Mouse (Mus musculus) hindbrain, embryonic 12.5 days (tissue): ENCODE measurements around the gene Zfp646. TPM values are rescaled to one million over a fixed set of nuclear protein-coding genes. Genes with fewer than 3 reads are reported as not detected.

Experiments
- ATAC-seq: fragments of 200-750 bp; cut with Nextera tagmentation; 2 replicates; pipeline ENCODE4 v1.8.0; 2017; ENCODE audit warnings: moderate TSS enrichment; ENCODE audit not compliant: low FRiP score
- H3K27ac ChIP-seq: fragments of 300-500 bp; sonication (generic); 2 replicates; pipeline ENCODE4 v1.5.1; 2016; ENCODE audit warnings: mild to moderate bottlenecking
- H3K27me3 ChIP-seq: fragments of 300-500 bp; sonication (generic); 2 replicates; pipeline ENCODE4 v1.6.1; 2016; ENCODE audit warnings: mild to moderate bottlenecking
- H3K36me3 ChIP-seq: fragments of 300-500 bp; sonication (generic); 2 replicates; pipeline ENCODE4 v1.6.1; 2016; ENCODE audit warnings: mild to moderate bottlenecking
- H3K4me1 ChIP-seq: fragments of 300-500 bp; sonication (generic); 2 replicates; pipeline ENCODE4 v1.6.1; 2016
- H3K4me2 ChIP-seq: fragments of 300-500 bp; sonication (generic); replicated peaks from 2 replicates; pipeline ENCODE4 v1.6.1; 2016; ENCODE audit warnings: mild to moderate bottlenecking
- H3K4me3 ChIP-seq: fragments of 300-500 bp; sonication (generic); 2 replicates; pipeline ENCODE4 v1.5.1; 2016; ENCODE audit warnings: mild to moderate bottlenecking
- H3K9ac ChIP-seq: fragments of 300-500 bp; sonication (generic); 2 replicates; pipeline ENCODE4 v1.6.1; 2016; ENCODE audit warnings: mild to moderate bottlenecking, moderate library complexity
- H3K9me3 ChIP-seq: fragments of 300-500 bp; sonication (generic); replicated peaks from 2 replicates; pipeline ENCODE4 v1.6.1; 2016; ENCODE audit warnings: mild to moderate bottlenecking
- WGBS: fragments of 180-500 bp; shearing (Covaris S2); methylation state at CpG from one replicate; pipeline ENCODE4 v1.1.7; 2016; 5-methylcytosine and 5-hydroxymethylcytosine counted together
- polyA plus RNA-seq: library from polyadenylated mRNA; unstranded; fragments of >200 nt; fragmentation: Nextera tagmentation; extraction: Ambion mirVana; gene quantifications from 2 replicates; pipeline ENCODE4 v1.2.1, GENCODE M21; 2016

Zfp646 gene
- polyA plus RNA-seq, 1 experiment from 2014 or later, result 20.9 TPM

- H3K9ac ChIP-seq, result no peak overlapping the region
- no peaks in the 10 kb centered on the region for H3K27me3 ChIP-seq
- no peak for ATAC-seq
- no peak overlapping the region for H3K27ac ChIP-seq
- peaks cover 42% of the 10 kb centered on the region for H3K36me3 ChIP-seq
- no peak overlapping the region for H3K4me3 ChIP-seq
- no peak overlapping the region for H3K4me2 ChIP-seq
- no peaks in the 10 kb centered on the region for H3K9me3 ChIP-seq
- 95% methylated on average over 12 of the region's 12 CpGs for WGBS
- H3K4me1 ChIP-seq, result peaks cover 15% of the 10 kb centered on the region
Observed at GRCm38 (mm10) chr7:127907939-127908338, 31.9 kb downstream of the Zfp646 start.

- no peak overlapping the region for H3K27ac ChIP-seq
- no peaks in the 10 kb centered on the region for H3K27me3 ChIP-seq
- no peak overlapping the region for H3K9ac ChIP-seq
- H3K4me3 ChIP-seq, result no peak overlapping the region
- no peak overlapping the region for H3K4me2 ChIP-seq
- peaks cover 19% of the 10 kb centered on the region for H3K4me1 ChIP-seq
- H3K36me3 ChIP-seq, result peaks cover 42% of the 10 kb centered on the region
- no peak for ATAC-seq
- WGBS, result 94% methylated on average over 4 of the region's 4 CpGs
- no peaks in the 10 kb centered on the region for H3K9me3 ChIP-seq
Observed at GRCm38 (mm10) chr7:127908656-127909055, 32.6 kb downstream of the Zfp646 start.

- Histone ChIP-seq H3K4me2 (peak within 1 kb of the TSS; percentile 63), H3K27me3 (no peaks in the 10 kb centered on the region), H3K4me3 (peak within 1 kb of the TSS; percentile 98), H3K9me3 (no peaks in the 10 kb centered on the region), H3K27ac (peak within 1 kb of the TSS; percentile 81), H3K36me3 (peaks cover 41% of the 10 kb centered on the region), H3K4me1 (peaks cover 9% of the 10 kb centered on the region), H3K9ac (peak within 1 kb of the TSS; percentile 86)
- ATAC-seq, result peak; percentile 95
- WGBS, result 1% methylated on average over 40 of the region's 40 CpGs
Observed at GRCm38 (mm10) chr7:127912190-127912871, 36.3 kb downstream of the Zfp646 start, which contains the start of gene Kat8. Gene Kat8 (plus strand): TSS chr7:127912516.

GRCm38 (mm10) chr7:127912938-127913337 lies 36.9 kb downstream of the Zfp646 start:
- Histone ChIP-seq H3K9ac (peak overlapping the region; percentile 86), H3K9me3 (no peaks in the 10 kb centered on the region), H3K4me2 (peak overlapping the region; percentile 63), H3K4me3 (peak overlapping the region; percentile 98), H3K4me1 (peaks cover 9% of the 10 kb centered on the region), H3K27ac (no peak overlapping the region; the same call in 1 of the 2 replicates), H3K36me3 (peaks cover 39% of the 10 kb centered on the region), H3K27me3 (no peaks in the 10 kb centered on the region)
- 26% methylated on average over 4 of the region's 4 CpGs for whole genome bisulfite sequencing
- no peak for ATAC-seq

GRCm38 (mm10) chr7:127915293-127915692 lies 39.3 kb downstream of the Zfp646 start:
- Histone ChIP-seq H3K4me2 (no peak overlapping the region), H3K9me3 (no peaks in the 10 kb centered on the region), H3K36me3 (peaks cover 29% of the 10 kb centered on the region), H3K4me1 (peaks cover 9% of the 10 kb centered on the region), H3K27me3 (no peaks in the 10 kb centered on the region), H3K27ac (no peak overlapping the region), H3K4me3 (no peak overlapping the region), H3K9ac (no peak overlapping the region)
- 95% methylated on average over 12 of the region's 12 CpGs for WGBS
- ATAC-seq, result no peak

GRCm38 (mm10) chr7:127918203-127918602 lies 42.2 kb downstream of the Zfp646 start:
- Histone ChIP-seq H3K4me2 (no peak overlapping the region), H3K36me3 (peaks cover 50% of the 10 kb centered on the region), H3K4me3 (no peak overlapping the region), H3K9me3 (no peaks in the 10 kb centered on the region), H3K27ac (no peak overlapping the region), H3K9ac (no peak overlapping the region), H3K27me3 (no peaks in the 10 kb centered on the region), H3K4me1 (peaks cover 1% of the 10 kb centered on the region)
- no peak for ATAC-seq
- WGBS, result 57% methylated on average over 3 of the region's 3 CpGs

- Histone ChIP-seq H3K27me3 (no peaks in the 10 kb centered on the region), H3K4me3 (no peak overlapping the region), H3K4me1 (no peaks in the 10 kb centered on the region), H3K9ac (no peak overlapping the region), H3K4me2 (no peak overlapping the region), H3K27ac (no peak overlapping the region), H3K9me3 (no peaks in the 10 kb centered on the region), H3K36me3 (peaks cover 58% of the 10 kb centered on the region)
- no peak for ATAC-seq
- WGBS, result 82% methylated on average over 7 of the region's 7 CpGs
Observed at GRCm38 (mm10) chr7:127919290-127919689, 43.3 kb downstream of the Zfp646 start.

GRCm38 (mm10) chr7:127921516-127921915 lies 45.5 kb downstream of the Zfp646 start:
- Histone ChIP-seq H3K9ac (no peak overlapping the region), H3K9me3 (no peaks in the 10 kb centered on the region), H3K27me3 (no peaks in the 10 kb centered on the region), H3K4me2 (no peak overlapping the region), H3K4me1 (no peaks in the 10 kb centered on the region), H3K27ac (no peak overlapping the region), H3K36me3 (peaks cover 67% of the 10 kb centered on the region), H3K4me3 (no peak overlapping the region)
- WGBS, result 72% methylated on average over 8 of the region's 8 CpGs
- ATAC-seq, result no peak

- H3K4me1 ChIP-seq, result no peaks in the 10 kb centered on the region
- H3K4me3 ChIP-seq, result no peak overlapping the region
- H3K27me3 ChIP-seq, result peaks cover 3% of the 10 kb centered on the region; the same call in 1 of the 2 replicates
- H3K9ac ChIP-seq, result no peak overlapping the region
- WGBS, result 82% methylated on average over 6 of the region's 6 CpGs
- H3K36me3 ChIP-seq, result peaks cover 60% of the 10 kb centered on the region
- ATAC-seq, result no peak
- H3K4me2 ChIP-seq, result no peak overlapping the region
- no peaks in the 10 kb centered on the region for H3K9me3 ChIP-seq
- H3K27ac ChIP-seq, result no peak overlapping the region
Observed at GRCm38 (mm10) chr7:127922451-127923275, 46.6 kb downstream of the Zfp646 start.

- ATAC-seq, result no peak
- H3K9ac ChIP-seq, result no peak overlapping the region
- H3K4me1 ChIP-seq, result no peaks in the 10 kb centered on the region
- H3K4me3 ChIP-seq, result no peak overlapping the region
- 93% methylated on average over 5 of the region's 5 CpGs for WGBS
- H3K27ac ChIP-seq, result no peak overlapping the region
- no peaks in the 10 kb centered on the region for H3K9me3 ChIP-seq
- peaks cover 55% of the 10 kb centered on the region for H3K36me3 ChIP-seq
- H3K4me2 ChIP-seq, result no peak overlapping the region
- peaks cover 14% of the 10 kb centered on the region for H3K27me3 ChIP-seq
Observed at GRCm38 (mm10) chr7:127923714-127924113, 47.7 kb downstream of the Zfp646 start.

- H3K27me3 ChIP-seq, result peaks cover 29% of the 10 kb centered on the region
- WGBS, result 67% methylated on average over 5 of the region's 5 CpGs
- H3K36me3 ChIP-seq, result peaks cover 53% of the 10 kb centered on the region
- ATAC-seq, result no peak
- no peak overlapping the region for H3K4me3 ChIP-seq
- H3K4me1 ChIP-seq, result 0 out of 2 replicates have a peak, but pooled peaks cover 4% of the 10 kb centered on the region
- H3K27ac ChIP-seq, result no peak overlapping the region
- no peak overlapping the region for H3K9ac ChIP-seq
- no peak overlapping the region for H3K4me2 ChIP-seq
- H3K9me3 ChIP-seq, result no peaks in the 10 kb centered on the region
Observed at GRCm38 (mm10) chr7:127925252-127925651, 49.2 kb downstream of the Zfp646 start.

GRCm38 (mm10) chr7:127926066-127926465 lies 50.0 kb downstream of the Zfp646 start:
- Histone ChIP-seq H3K27me3 (peaks cover 35% of the 10 kb centered on the region), H3K4me2 (no peak overlapping the region), H3K4me1 (0 out of 2 replicates have a peak, but pooled peaks cover 4% of the 10 kb centered on the region), H3K9me3 (no peaks in the 10 kb centered on the region), H3K4me3 (no peak overlapping the region), H3K36me3 (peaks cover 46% of the 10 kb centered on the region), H3K27ac (no peak overlapping the region), H3K9ac (no peak overlapping the region)
- ATAC-seq, result no peak
- WGBS, result 89% methylated on average over 8 of the region's 8 CpGs
